Mouse (Mus musculus) gastrocnemius, adult 8-10 months (tissue): Measurements from ENCODE around the gene Dpagt1. TPM values are rescaled to one million over a fixed set of nuclear protein-coding genes. Genes with fewer than 3 reads are reported as not detected.
"Not testable (repeated sequence)": the region's sequence is repeated elsewhere in the genome, so short reads cannot be mapped to it uniquely, and the experiment has no call there.

Experiments used
- DNase-seq, 2 experiments: peaks; one replicate each; pipeline ENCODE4 v3.0.0; 2022; ENCODE audit warnings: low spot score in 2 of 2
- total RNA-seq, 4 experiments: library from RNA; stranded (reverse); gene quantifications; 2 replicates each; pipeline ENCODE4 v1.2.4; 2022

Gene Dpagt1
- total RNA-seq, 4 experiments from 2014 or later = 10.9 to 14.8 (median 13.0) TPM

DNA sequence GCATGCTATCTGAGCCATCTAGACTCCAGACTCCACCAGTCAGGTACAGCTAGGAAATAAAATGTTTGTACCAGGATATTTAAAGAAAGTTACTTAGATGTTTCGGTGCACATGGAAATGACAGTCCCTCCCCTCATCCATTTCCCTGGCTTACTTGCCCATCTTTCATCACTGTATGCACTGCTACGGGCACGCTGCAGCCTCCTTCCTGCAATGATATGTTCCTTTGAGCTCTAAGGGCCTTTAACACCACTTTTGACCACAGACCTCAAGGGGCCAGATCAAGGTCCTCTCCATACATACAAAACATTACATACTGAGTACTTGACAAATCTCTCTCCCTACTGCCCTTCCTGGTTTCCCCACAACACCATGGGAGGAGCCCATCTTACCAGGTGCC is 11.1 kb downstream of the Dpagt1 start:
- DNase-seq = no peak

DNA sequence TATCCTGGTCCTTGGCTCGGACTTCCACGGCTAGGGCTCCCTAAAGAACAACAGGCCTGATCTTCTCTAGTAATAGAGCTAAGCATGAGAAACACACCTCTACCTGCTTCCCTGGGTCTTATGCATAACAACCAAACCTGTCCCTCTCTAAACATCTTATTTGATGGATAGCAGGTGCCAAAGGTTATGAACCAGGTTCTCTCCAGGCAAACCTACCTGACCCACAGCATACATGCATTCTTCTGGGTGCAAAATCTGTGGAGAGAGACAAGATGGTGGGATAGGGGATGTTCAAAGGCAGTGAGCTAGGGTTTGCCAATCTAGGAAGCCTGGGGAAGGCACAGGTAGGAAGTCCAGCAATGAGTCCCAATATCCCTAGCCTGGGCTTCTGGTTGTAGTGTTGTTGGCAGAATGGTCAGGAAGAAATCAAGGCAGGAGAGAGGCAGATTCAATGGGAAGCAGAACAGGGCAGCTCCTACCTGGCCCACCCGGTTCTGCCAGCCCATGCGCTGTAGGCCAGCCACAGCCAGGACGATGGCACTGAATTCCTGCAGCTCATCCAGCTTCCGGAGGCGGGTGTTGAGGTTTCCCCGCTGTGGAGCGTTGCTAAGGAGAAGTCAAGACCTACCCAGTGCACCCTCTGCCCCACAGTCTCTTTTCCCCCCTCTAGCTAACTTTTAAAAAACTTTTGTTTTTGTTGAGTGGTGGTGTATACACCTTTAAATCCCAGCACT is 11.8 kb downstream of the Dpagt1 start:
- no peak for DNase-seq

DNA sequence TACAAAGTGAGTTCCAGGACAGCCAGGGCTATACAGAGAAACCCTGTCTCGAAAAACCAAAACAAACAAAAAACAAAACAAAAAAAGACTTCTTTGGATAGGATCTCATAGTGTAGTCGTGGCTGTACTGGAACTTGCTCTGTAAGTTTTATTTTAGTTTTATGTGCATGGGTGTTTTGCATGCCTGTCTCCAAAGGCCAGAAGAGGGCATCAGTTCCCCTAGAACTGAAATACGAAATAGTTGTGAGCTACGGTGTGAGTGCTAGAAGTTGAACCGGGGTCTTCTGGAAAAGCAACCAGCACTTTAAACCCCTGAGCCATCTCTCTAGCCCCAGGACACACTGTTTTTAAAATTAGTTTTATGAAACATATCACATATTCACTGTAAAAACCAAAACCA is 12.8 kb downstream of the Dpagt1 start:
- no peak for DNase-seq

GRCm38 (mm10) chr9:44341487-44341886 is 15.7 kb downstream of the Dpagt1 start:
- no peak for DNase-seq

- no peak for DNase-seq
Observed at GRCm38 (mm10) chr9:44342173-44342572, 16.4 kb downstream of the Dpagt1 start.

- DNase-seq = no peak
Observed at GRCm38 (mm10) chr9:44342605-44343004, 16.8 kb downstream of the Dpagt1 start.

DNA sequence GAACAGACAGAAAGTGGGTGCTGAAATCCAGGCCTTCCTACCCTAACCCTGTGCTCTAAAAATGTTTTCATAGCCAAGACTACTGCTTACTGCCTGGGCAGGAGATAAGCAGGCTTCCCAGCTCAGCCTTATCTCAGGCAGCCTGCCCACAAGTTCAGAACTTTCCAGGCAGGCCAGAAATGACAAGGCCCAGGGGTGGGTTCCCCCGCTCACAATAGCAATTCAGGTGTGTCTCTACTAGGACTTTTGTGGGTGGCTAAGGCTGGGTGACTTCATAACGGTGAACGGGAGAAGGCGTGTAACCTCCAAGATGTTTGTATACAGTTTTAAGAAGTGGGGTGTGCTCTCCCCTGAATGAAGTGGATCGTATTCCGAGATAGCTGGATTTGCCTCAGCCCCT is 17.5 kb downstream of the Dpagt1 start:
- no peak for DNase-seq

GRCm38 (mm10) chr9:44343781-44344421 is 18.1 kb downstream of the Dpagt1 start, which contains the start of gene Hmbs:
TSS of gene Hmbs (minus strand) at chr9:44344228.
- peak; percentile 82 to 84 for DNase-seq

GRCm38 (mm10) chr9:44345570-44346433 is 20.0 kb downstream of the Dpagt1 start:
- no peak for DNase-seq

GRCm38 (mm10) chr9:44347166-44347565 is 21.3 kb downstream of the Dpagt1 start:
- DNase-seq = no peak

DNA sequence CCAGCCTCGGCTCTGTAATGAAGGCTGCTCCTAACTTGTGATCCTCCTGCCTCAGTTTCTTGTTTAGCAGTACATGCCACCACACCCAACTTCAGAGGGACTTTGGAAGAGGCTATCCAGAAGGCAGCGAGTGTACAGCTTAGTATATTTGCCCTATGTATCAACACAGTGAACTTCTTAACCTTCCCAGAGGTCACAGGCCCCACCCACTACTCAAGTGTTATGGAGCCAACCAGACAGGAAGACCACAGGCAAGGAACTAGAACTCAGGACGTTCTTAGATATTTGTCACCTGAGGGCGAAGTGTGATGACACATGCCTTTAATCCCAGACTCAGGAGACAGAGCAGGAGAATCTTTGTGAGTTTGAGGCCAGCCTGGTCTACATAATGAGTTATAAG is 21.8 kb downstream of the Dpagt1 start:
- DNase-seq = no peak

- DNase-seq = no peak
Observed at GRCm38 (mm10) chr9:44348546-44348945, 22.7 kb downstream of the Dpagt1 start.

DNA sequence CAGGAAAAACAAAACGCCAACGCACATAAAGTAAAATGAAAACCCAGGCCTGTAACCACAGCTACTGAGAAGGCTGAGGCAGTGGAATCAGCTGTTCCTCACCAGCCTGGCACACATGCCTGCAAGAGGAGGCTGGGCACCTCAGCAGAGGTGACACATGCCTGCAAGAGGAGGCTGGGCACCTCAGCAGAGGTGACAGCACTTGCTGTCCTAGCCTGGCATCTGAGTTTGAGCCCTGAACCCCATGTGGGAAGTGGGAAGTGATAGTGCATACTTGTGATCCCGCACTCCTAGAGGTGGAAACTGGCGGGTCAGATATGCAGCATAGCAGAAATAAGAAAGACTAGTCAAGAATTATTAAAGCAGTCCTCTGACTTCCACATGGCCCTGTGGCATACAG is 25.6 kb downstream of the Dpagt1 start:
- no peak for DNase-seq

- DNase-seq = no peak
Observed at GRCm38 (mm10) chr9:44352337-44352736, 26.5 kb downstream of the Dpagt1 start.

GRCm38 (mm10) chr9:44353142-44353541 is 27.3 kb downstream of the Dpagt1 start:
- DNase-seq = no peak

- DNase-seq = no peak
Observed at GRCm38 (mm10) chr9:44357207-44357606, 31.4 kb downstream of the Dpagt1 start.

DNA sequence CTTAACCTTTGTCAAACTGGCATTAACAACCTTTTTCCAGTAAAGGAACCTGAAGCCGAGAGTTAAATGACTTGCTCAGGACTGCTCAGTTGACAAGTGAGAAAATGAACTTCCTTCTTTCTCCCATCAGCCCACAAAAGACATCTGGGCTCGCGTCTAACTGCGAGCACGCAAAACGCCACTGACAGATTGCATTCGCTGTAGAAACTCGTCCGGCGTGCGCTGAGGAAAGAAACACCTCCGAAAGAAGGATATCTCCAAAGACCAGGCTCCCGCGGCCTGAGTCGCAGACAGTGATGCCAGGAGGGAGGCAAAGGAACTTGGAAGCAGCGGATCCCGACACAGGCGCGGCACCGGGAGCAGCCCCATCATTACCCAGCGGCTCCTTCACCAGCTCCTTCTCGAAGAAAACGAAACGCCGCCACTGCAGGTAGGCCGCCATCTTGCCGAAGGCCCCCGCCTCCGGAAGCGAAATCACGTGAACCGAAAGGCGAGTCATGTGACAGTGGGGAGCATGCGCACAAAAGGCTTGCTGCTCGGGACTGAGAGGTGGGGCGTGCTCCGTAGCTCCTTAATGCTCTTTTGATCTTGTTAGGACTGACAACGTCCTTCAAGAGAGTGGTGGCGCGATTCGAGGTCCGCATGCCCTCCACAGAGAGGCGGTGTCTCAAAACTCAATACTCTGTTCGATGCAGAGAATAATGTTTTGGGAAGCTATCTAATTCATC is 35.5 kb downstream of the Dpagt1 start, which contains the start of gene Vps11:
Gene Vps11 (minus strand): TSS at position 481 of the 728 bp plus-strand sequence.
- DNase-seq = peak; percentile 86 to 92

GRCm38 (mm10) chr9:44361931-44362330 is 36.1 kb downstream of the Dpagt1 start:
- DNase-seq = not testable (repeated sequence)

- DNase-seq = no peak
Observed at GRCm38 (mm10) chr9:44364480-44364879, 38.7 kb downstream of the Dpagt1 start.

- DNase-seq = no peak
Observed at GRCm38 (mm10) chr9:44373386-44373785, 47.6 kb downstream of the Dpagt1 start.

DNA sequence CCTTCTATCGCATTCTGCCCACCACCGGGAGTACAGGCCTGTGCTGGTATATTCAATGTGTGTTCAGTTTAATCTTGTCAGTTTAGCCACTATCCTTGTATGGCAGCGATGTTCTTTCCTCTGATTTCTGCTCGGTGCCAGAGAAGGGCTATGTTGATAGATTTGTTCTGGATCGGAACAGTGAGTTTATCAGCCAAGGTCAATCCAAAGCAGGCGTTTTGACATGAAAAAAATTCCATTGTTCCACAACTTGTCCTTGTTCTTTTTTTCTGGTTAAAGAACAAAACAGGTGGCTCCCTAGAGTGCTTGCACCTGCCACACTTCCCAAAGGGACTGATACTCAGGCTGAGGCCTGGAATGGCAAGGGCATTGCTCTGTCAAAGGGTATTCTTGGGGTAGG is 50.3 kb downstream of the Dpagt1 start:
- no peak for DNase-seq
